Mouse (Mus musculus) Patski (cell line): ENCODE results near the gene Ksr1. TPM values are rescaled to one million over a fixed set of nuclear protein-coding genes. Genes with fewer than 3 reads are reported as not detected.

Experiments
- ATAC-seq: fragments of 100-300 bp; one replicate; pipeline ENCODE4 v1.8.0; 2021
- CTCF ChIA-PET: fragments of 350-600 bp; sonication (Branson Sonifier 250); formaldehyde crosslinking; loops from one replicate; lab custom pipeline; 2022; ENCODE audit warnings: inconsistent platforms; lab: Charles Lee
- POLR2A ChIA-PET: fragments of 350-600 bp; sonication (Branson Sonifier 250); formaldehyde crosslinking; loops from one replicate; lab custom pipeline; 2022; ENCODE audit warnings: antibody characterized with exemption, inconsistent platforms; lab: Charles Lee
- DNase-seq: peaks from one replicate; pipeline ENCODE4 v3.0.0-alpha.2; 2011; ENCODE audit warnings: low read depth, low spot score
- H3K27me3 ChIP-seq: fragments of 371-371 bp; one replicate; pipeline ENCODE4 v1.5.1; 2021
- CTCF ChIP-seq: fragments of 100-300 bp; IDR thresholded peaks from one replicate; pipeline ENCODE4 v1.5.1; 2021
- in situ Hi-C: fragments of 300-500 bp; cut with MboI; formaldehyde crosslinking; loops from 3 replicates; pipeline ENCODE4 v1.11.1; 2018; ENCODE audit warnings: low pct_unique_long_range_greater_than_20kb, mixed read lengths
- polyA plus RNA-seq: library from polyadenylated mRNA; unstranded; gene quantifications from one replicate; pipeline ENCODE4 v1.2.3, GENCODE M21; 2021

Gene Ksr1
- polyA plus RNA-seq, 1 experiment from 2014 or later = 10.0 TPM

- no peaks in the 10 kb centered on the region for H3K27me3 ChIP-seq
- ATAC-seq (no peak), DNase-seq (no peak)
- CTCF ChIA-PET = interaction anchor here (0.9 to 2.0 kb wide), 8 partner anchors 10 to 180 kb away, joined by 3 to 4 read pairs (median 3); no protein-coding TSS in a partner anchor
- in situ Hi-C loops = no loop called here
- POLR2A ChIA-PET = interaction anchor here (0.7 kb wide), 2 partner anchors 85 to 1357 kb away, joined by 3 to 5 read pairs; no protein-coding TSS in a partner anchor
- no peak for TF ChIP-seq CTCF
These were observed 34.2 kb downstream of the Ksr1 start for GRCm38 (mm10) chr11:79111864-79112558.

GRCm38 (mm10) chr11:79110446-79110845, 35.8 kb downstream of the Ksr1 start:
- ChIA-PET CTCF (interaction anchor here (1.2 kb wide), 1 partner anchor 79 kb away, joined by 3 read pairs; no protein-coding TSS in a partner anchor), POLR2A (no interaction called here)
- TF ChIP-seq CTCF = no peak
- in situ Hi-C loops = no loop called here
- no peak for DNase-seq
- H3K27me3 ChIP-seq = no peaks in the 10 kb centered on the region
- no peak for ATAC-seq

- DNase-seq (no peak), ATAC-seq (no peak)
- no peak for TF ChIP-seq CTCF
- CTCF ChIA-PET = no interaction called here
- no peaks in the 10 kb centered on the region for H3K27me3 ChIP-seq
- in situ Hi-C loops = no loop called here
- POLR2A ChIA-PET = no interaction called here
These were observed 38.3 kb downstream of the Ksr1 start for GRCm38 (mm10) chr11:79107934-79108333.

GRCm38 (mm10) chr11:79104998-79105397, 41.2 kb downstream of the Ksr1 start:
- ATAC-seq (no peak), DNase-seq (no peak)
- no peaks in the 10 kb centered on the region for H3K27me3 ChIP-seq
- POLR2A ChIA-PET = no interaction called here
- CTCF ChIA-PET = no interaction called here
- in situ Hi-C loops = no loop called here
- no peak for TF ChIP-seq CTCF

- in situ Hi-C loops = no loop called here
- no peak for TF ChIP-seq CTCF
- ATAC-seq (no peak), DNase-seq (no peak)
- H3K27me3 ChIP-seq = no peaks in the 10 kb centered on the region
- CTCF ChIA-PET = no interaction called here
- POLR2A ChIA-PET = interaction anchor here (0.7 kb wide), 1 partner anchor 17 kb away, joined by 3 read pairs; no protein-coding TSS in a partner anchor
These were observed 41.7 kb downstream of the Ksr1 start for GRCm38 (mm10) chr11:79104538-79104937.

GRCm38 (mm10) chr11:79104096-79104495, 42.1 kb downstream of the Ksr1 start:
- CTCF ChIA-PET = interaction anchor here (0.8 to 1.5 kb wide), 2 partner anchors 40 to 70 kb away, joined by 3 to 4 read pairs; no protein-coding TSS in a partner anchor
- H3K27me3 ChIP-seq = no peaks in the 10 kb centered on the region
- no peak for TF ChIP-seq CTCF
- DNase-seq (no peak), ATAC-seq (no peak)
- POLR2A ChIA-PET = interaction anchor here (0.7 kb wide), 1 partner anchor 17 kb away, joined by 3 read pairs; no protein-coding TSS in a partner anchor
- in situ Hi-C loops = no loop called here

- CTCF ChIA-PET = interaction anchor here (0.8 to 1.5 kb wide), 2 partner anchors 39 to 69 kb away, joined by 3 to 4 read pairs; no protein-coding TSS in a partner anchor
- DNase-seq = no peak
- TF ChIP-seq CTCF = no peak
- H3K27me3 ChIP-seq = no peaks in the 10 kb centered on the region
- in situ Hi-C loops = no loop called here
- no peak for ATAC-seq
- POLR2A ChIA-PET = no interaction called here
These were observed 42.7 kb downstream of the Ksr1 start for GRCm38 (mm10) chr11:79103461-79103869.

GRCm38 (mm10) chr11:79102280-79102679, 43.9 kb downstream of the Ksr1 start:
- DNase-seq (no peak), ATAC-seq (no peak)
- POLR2A ChIA-PET = no interaction called here
- in situ Hi-C loops = no loop called here
- TF ChIP-seq CTCF = no peak
- CTCF ChIA-PET = no interaction called here
- no peaks in the 10 kb centered on the region for H3K27me3 ChIP-seq

- POLR2A ChIA-PET = no interaction called here
- no peak for TF ChIP-seq CTCF
- H3K27me3 ChIP-seq = no peaks in the 10 kb centered on the region
- DNase-seq = no peak
- in situ Hi-C loops = no loop called here
- CTCF ChIA-PET = no interaction called here
- ATAC-seq = no peak
These were observed 44.6 kb downstream of the Ksr1 start for GRCm38 (mm10) chr11:79101568-79101967.

- in situ Hi-C loops = no loop called here
- TF ChIP-seq CTCF = no peak
- no peaks in the 10 kb centered on the region for H3K27me3 ChIP-seq
- POLR2A ChIA-PET = no interaction called here
- no peak for DNase-seq
- CTCF ChIA-PET = no interaction called here
- no peak for ATAC-seq
These were observed 47.2 kb downstream of the Ksr1 start for GRCm38 (mm10) chr11:79099032-79099431.

- ATAC-seq (no peak), DNase-seq (no peak)
- in situ Hi-C loops = no loop called here
- no peak for TF ChIP-seq CTCF
- POLR2A ChIA-PET = no interaction called here
- CTCF ChIA-PET = no interaction called here
- no peaks in the 10 kb centered on the region for H3K27me3 ChIP-seq
These were observed 48.5 kb downstream of the Ksr1 start for GRCm38 (mm10) chr11:79097736-79098135.
